Mouse (Mus musculus) liver, adult 2 months (tissue): ENCODE results near the gene Wdfy4.

ENCODE experiments used
- CTCF ChIP-seq: fragments of 200-500 bp; IDR thresholded peaks from 2 replicates; pipeline ENCODE4 v1.5.1; 2011; ENCODE audit warnings: low read depth, low read length, control low read depth
- POLR2A ChIP-seq: fragments of 200-500 bp; IDR thresholded peaks from 2 replicates; pipeline ENCODE4 v1.6.1; 2011; ENCODE audit warnings: low read length, control low read depth; ENCODE audit not compliant: insufficient read depth; ENCODE audit errors: extremely low read depth

DNA sequence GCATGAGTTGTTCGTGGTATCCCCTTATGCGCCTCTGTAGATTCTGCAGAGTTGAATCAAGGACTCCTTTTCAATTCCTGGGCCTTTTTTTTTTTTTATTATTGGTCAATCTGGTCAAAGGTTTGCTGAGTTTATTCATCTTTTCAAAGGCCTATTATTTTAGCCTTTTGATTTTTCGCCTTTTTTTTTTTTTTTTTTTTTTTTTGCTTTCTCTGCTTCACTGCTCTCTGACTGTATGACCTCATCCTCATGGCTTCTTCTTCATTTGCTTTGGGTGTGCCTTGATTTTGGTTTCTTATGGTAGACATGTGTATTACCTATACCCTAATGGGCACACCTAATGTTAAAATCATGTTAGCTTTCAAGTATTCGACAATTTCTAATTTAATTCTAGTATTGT is 39.9 kb upstream of the Wdfy4 start:
- TF ChIP-seq CTCF (no peak), POLR2A (no peak)
